Mouse (Mus musculus) CD4-positive, CD25-positive, alpha-beta regulatory T cell, adult 2 months (primary cell): ENCODE results near the gene Gpc6.

ENCODE experiments used
- DNase-seq: peaks from one replicate; pipeline ENCODE4 v3.0.0-alpha.2; 2012; ENCODE audit warnings: low read depth, low spot score

Gene Gpc6

DNA sequence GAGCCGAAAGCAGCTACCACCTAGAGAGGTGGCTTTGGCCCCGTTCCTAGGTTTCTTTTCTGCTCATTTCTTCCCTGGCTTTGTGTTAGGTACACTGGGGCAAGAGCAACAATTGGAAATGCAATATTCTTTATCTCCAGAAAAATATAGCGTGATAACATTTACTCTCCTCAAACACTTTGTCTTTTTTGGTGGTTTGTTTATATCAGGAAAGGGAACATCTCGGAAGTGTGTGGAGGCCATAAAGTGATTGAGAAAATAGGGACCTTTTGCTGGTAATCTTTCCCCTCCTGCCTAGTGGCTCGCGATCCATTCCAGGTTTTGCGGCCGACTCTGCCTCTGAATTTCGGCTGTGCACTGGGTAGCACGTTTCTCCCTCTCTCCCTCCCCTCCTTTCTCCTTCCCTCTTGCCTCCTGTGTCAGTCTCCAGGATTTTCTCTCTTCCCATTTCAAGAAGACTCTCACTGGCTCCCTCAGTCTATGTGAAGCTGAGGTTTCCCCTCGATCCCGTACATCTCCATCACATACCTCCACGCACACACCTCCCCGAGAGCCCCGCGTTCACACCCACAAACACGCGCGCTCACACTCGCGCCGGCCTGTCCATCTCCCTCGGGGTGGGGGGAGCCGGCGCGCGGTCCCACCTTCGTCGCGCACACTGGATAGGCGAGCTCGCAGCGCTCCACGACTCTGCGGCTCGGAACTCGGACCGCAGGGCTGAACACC is at the start of gene Gpc6:
Gene Gpc6, plus strand, starts transcription at position 440 of the 726 bp plus-strand sequence.
- no peak for DNase-seq

DNA sequence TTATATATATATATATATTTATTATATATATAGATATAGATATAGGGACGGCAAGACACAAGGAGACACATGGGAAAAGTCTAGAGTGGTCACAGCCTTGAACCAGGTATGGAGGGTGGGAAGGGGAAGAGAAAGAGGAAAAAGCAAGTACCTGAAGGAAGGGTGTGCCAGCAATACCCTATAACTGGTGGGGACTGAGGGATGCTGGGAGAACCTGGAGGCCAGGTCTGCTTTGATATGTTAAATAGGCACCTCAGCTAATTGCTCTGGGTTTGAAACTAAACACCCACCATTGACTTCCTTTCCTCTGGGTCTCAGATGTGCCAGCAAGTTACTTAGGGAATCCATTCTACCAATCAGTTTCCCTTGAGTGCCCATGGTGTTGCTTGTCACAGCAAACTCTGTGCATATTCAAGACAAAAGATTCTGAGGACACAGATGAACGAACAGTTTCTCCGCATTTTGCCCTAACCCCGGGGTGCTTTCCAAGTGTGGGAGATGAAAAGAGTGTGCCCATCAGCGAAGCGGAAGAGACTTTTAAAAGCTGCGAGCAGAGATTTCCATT is 42.6 kb upstream of the Gpc6 start:
- no peak for DNase-seq

DNA sequence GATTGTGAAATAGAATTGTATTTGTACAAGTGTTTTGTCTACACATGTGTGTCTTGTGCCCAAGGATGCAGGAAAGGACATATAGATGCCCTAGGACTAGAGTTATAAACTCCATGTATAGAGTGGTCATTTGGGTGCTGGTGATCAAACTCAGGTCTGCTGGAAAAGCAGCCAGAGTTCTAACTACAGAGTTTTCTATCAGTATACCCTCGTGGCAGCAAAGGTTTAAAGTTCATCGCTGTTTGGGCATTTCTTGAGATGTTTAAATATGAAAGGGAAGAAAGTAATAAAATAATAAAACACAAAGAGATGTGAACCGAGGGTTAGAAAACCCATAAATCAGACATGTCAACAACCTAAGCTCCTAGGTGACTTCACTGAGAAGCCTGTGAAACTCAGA is 30.8 kb upstream of the Gpc6 start:
- DNase-seq, result no peak

DNA sequence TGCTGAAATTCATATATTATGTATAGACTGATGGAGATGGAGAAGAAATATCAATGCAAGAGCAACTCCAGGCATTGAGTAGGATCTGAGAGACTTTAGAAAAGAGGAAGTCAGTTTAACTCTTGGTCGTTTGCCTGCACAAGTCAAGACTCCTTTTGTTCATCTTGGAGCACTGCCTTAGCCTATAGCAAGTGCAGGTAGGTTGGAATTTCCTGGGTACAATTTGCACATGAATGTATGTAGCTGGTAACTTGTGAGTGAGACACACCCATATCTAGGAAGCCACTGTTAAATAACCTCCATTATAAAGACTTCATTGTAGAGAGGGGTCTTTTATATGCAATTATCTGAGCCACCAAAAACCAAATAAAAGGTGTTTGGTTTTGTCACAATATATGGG is 27.1 kb upstream of the Gpc6 start:
- no peak for DNase-seq

DNA sequence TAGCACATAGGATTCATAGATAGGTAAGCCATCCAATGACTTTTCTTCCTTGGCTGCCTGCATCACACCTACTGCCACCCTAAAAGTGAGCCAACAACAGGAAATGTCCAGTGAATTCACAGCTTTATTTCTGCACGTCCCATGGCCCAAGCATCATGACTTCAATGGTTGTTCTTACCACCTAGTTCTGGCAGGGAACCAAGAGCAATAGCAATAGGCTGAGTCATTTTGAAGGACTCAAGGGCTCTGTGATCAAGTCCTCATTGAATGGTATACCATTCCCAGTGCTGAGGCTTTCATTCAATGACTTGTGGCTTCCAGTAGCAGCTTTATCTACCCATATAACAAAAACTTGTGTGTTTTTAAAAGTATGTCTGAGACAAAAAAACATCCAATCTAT is 13.3 kb upstream of the Gpc6 start:
- no peak for DNase-seq

DNA sequence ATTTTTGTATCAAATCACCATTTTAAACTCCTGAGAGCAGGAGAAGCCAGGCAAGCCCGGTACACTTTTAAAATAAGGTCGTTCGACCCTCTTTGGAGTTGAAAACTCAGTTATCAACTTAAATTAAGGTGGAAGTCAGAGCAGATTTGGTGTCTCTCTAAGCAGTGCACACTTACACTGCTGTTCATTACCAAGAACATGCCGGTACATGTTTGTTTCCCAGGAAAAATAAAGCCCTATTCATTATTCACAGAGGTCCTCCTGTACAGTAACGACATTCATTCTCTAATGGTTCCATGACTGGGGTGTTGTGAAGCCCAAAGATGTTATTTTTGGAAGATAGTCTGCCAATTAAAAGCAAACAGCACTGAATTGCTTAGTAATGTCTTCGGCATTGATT is 8.2 kb upstream of the Gpc6 start:
- no peak for DNase-seq

DNA sequence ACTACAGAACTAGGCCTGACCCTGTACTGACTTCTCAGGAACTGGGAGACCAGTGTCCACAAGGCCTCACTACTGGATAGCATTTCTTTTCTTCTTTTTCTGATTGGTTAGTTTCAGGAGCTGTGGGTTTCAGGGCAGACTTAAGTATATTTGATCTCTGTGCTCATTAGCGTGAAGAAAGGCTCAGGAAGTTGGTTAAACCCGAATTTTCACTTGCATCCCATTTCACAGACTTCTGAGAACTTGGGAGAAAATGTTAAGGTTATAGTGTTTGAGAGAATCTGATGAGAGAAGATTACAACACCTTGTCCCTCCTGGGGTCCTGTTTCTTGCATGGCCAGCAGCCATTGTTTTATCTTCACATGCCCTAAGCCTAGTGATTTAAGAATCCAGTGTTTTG is 849 bp upstream of the Gpc6 start:
- DNase-seq, result no peak

DNA sequence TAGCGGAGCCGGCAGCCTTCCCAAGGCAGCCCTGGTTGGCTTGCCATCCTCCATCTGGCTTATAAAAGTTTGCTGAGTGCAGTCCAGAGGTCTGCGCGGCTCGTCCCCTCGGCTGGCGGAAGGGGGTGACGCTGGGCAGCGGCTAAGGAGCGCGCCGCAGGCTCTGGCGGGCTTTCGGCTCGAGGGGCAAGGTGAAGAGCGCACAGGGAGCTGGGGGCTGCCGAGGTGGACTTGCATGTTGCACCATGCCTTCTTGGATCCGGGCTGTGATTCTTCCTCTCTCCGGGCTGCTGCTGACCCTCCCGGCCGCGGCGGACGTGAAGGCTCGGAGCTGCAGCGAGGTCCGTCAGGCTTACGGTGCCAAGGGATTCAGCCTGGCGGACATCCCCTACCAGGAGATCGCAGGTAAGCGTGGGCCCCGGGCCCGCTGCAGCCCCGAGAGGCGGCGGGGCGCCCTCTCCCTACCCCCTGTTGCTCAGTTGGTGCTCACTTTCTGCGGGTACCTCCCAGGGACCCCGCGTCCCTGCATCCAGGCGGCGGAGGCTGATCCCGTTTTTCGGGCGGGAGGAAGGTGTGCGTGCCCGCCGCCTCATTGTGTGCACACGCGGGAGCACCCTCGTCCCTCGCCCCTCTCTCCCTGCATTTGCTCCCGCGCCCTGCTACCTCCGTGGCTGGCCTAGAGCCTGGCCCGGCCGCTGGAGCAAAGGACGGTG is 732 bp downstream of the Gpc6 start:
- no peak for DNase-seq

DNA sequence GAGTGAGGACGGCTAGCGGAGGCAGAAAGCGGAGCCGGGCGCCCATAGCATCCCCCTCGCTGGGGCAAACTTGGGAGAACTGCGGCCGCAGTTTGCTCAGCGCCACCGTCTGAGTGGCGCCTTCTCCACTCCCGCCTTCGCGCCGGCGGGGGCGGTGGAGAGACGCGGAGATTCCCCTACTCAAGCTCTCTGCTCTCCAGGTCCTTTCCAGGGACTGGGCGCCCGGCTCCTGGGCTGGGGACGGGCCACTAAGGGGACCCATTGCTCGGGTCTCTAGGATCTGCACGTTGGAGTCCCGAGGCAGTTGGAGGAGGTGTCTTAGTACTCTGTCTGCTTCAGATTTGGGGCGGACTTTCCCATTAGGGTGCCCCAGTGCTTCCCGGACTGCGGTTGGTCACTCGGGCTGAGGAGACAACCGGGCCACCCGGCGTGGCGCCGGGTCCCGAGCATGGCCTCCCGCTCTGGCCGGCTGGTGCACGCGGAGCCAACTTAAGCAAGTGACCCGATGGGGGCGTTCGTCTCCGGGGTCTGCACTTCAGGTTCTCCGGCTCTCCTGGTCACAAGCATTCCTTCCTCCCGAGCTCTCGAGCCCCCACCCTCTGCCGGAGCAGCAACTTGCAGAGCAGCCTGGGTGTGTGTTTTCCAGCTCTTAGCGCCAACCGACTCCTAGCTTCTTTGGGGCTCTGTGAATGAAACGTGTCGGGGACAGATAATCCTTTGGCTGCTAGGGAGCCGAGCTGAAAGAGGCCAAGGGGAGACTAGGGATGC is 1.5 kb downstream of the Gpc6 start:
- DNase-seq, result no peak

DNA sequence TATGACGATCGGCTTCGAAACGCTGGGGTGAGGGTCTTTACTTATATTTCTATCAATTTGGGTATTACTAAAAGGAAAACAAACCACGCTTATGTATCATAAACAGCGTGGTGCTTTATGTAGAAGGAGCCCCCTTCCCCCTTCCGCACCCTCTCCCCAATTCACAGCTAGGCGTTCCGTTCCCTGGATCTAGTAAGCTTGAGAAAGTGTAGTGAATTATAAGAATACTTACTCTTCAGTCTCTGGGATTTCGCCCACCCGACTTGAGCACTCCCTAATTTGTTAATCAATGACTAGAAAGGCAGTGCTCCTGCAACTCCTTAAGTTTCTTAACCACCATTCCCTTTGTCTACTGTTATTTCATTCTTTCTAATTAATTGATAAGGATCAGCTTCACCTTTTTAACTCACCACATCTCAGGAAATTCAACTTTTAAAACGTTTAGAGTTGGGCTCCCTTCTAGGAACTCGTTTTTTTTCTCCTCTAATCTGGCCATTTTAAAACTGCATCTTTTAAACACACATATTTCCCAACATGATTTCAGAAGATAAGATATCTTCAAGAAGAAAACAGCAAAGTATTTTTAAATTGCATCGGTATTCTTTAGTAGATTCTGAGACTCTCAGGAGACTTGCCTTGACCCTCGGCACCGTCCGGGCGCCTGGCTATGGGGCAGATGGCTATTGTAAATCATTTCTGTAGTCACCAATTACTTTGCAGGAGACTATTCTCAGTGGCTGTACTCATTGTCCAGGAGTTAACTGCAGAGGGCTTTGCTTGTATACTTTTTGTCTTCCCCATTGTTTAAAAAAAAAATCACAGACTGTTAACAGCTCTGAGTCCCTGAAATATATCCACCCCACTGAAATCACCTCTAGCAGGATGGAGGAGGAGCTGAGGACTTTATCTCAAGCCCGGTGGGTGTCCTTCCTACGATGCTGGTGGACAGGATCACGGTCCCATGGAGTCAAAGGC is 2.5 kb downstream of the Gpc6 start:
- no peak for DNase-seq

DNA sequence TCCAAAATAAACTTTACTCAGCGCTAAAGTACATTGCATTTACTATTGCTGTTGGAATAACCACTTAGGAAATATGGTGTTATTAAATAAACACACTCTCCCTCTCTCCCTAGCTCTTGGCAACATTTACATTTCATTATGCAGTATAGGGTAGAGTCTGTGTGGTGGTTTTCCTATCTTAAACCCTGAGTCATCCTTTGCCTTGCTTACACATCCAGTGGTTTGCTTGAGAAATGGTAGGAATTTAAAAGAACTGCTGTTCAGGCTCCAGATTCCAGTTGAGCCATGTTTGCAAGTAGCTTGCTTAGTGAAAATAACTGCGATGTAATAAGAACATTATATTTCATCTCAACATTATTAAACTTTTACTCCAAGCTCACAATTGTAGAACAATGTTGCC is 3.3 kb downstream of the Gpc6 start:
- no peak for DNase-seq

DNA sequence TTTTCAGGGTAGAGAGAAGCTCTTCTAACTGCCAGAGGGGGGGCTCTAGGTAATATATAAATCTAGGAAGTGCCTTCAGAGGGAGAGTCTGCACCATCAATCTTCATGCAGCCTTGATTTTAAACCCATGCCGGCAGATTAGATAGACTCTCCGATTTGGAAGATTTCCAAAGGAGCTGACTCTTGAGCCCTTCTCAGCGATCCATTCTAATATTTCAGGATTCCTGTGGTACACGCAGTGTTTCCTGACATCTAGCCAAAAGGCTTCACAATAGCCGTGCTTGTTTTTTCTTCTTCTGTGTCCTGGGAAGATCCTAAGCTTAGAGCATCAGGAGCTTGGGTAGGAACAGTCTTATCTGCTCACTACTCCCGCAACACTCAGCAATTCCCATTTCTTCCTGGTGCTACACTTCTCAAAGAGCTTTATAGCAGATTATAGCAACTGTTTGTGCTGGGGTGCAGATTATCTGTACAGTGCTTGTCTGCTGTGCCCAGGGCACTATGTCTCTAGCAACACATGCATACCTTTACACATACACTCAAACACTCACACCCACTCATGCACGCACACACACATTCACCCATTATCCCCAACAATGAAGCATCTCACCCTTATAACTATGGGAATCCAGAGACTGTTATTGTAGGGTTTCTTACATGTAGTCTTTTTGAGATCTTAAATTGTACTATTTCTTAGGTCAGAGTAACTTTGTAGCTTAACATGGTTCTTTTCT is 3.8 kb downstream of the Gpc6 start:
- DNase-seq, result no peak

DNA sequence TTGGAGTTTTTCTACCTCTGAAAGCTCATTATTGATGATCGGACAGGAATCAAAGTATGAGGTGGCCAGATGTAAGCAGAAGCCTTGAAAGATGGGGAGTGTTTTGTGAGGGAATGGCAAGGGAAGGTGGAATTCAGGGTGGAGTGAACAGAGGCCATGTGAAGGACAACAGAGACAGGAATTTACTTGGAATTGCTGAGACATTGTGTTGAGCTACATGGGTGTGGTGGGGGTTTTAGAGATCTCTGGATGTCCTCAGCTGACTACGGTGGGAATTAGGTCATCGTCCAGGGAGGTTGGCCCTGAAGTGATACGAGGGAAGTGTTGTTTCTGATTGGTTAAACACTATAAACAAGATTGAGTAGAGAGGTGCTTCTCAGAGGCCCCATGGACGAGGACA is 8.7 kb downstream of the Gpc6 start:
- no peak for DNase-seq

DNA sequence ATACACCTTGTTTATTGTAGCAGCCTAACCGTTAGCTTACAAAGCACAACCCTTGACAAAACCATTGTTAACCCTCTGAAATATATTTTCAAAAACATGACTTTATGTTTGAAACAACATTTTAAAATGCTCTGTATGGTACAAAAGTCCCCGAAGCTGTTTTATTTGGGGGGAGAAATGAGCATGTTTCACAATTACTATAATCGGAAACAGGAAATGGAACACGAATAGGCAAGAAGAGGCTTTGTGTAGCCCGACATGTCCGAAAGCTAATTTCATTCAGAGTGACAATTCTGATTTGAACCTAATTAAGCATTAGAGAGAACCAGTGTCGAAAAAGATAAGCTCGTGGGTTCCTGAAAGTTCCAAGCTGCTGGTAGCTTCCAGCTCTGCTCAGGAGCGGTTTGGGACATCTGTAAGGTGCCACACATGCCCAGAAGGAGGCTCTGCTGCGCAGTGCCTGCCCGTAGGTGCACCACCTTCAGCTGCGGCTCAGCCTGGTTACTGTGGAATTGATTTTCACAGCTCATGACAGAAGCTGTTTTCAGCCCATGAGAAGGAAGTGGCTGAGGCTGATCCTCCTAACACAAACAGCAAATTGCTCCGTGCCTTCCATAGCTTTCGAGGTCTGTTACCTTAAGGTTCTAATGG is 12.9 kb downstream of the Gpc6 start:
- DNase-seq, result no peak

DNA sequence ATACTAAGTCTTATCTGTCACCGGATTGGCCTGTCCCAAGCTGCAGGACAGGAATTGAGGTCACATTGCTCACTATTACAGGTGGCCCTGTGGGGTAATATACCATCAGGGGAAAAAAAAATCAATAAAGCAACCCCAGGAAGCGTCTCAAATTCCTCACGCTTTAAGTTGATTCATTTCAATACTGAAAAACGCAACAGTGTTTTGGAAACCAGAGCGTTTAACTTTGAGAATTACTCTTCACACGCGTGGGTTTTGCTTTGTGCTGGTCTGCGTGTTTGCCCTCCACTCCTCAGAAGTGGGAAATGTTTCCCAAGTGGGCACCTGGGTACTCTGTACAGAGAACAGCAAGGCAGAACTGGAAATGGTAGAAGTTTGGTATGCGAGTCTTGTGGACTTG is 13.6 kb downstream of the Gpc6 start:
- DNase-seq, result no peak

DNA sequence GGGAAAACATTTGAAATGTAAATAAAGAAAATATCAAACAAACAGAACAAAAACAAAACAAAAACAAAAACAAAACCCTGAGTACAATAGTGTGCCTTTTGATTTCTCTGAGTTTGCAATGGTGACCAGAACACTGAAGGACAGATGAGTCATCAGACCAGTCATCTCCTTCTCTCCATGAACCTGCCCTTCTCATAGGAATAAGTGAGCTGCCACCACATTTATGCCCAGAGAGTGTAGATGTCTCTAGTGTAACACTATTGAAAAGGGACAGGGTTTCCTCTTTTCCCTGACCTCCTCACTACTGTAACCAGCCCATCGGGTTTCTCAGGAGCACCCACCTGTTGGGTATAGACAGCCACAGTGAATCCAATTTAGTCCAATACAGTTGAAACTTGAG is 14.4 kb downstream of the Gpc6 start:
- no peak for DNase-seq

DNA sequence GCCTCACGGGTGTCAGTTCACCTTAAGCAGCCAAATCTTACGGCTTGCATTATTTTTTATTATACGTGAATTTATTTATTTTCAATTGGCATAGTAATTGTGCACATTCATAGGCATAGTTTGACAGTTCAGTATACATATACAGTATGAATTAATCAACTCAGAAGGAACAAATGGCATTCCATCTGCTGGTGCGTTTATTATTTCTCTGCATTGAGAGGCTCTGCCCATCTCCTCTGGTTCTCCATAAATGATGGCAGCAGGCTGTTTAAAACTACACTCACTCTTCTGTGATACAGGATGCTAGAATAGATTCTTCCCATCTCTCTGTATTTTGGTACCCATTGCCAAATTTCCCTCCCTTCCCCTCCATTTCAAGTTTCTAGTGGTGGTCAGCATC is 16.7 kb downstream of the Gpc6 start:
- DNase-seq, result no peak

DNA sequence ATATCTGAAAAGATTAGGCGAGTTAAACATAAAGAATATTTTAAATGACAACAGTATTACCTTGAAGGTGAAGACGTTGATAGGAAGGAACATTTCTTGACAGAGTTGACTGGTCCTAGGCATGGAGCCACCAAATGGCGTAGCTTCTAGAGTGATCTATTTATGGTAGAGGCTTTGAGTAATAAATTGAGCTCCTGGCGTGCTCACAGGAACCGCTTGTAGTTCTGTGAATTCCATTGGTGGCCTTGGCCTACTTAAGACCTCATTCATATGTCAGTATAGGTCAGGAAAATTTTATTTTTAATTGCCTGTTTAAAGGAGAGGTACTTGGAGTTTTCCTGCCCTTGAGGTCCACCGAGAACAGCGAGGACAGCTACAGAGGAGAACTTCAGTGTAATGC is 18.6 kb downstream of the Gpc6 start:
- no peak for DNase-seq

DNA sequence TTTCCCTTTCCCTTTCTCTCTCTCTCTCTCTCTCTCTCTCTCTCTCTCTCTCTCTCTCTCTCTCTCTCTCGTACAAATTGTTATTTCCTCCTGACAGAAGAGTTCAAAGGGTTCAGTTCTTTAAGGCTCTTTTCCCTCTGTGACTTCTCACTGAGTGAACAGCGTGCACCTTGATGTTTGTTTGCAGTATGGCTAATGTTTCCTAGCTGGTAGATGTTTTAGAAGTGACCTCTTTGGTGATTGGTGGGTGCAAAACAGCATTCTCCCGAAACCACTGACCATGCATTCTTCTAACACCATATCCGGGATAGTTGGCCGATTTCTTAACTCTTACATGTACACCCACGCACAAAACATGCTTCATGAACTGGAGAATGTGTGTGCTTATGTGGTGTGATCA is 20.9 kb downstream of the Gpc6 start:
- DNase-seq, result no peak

DNA sequence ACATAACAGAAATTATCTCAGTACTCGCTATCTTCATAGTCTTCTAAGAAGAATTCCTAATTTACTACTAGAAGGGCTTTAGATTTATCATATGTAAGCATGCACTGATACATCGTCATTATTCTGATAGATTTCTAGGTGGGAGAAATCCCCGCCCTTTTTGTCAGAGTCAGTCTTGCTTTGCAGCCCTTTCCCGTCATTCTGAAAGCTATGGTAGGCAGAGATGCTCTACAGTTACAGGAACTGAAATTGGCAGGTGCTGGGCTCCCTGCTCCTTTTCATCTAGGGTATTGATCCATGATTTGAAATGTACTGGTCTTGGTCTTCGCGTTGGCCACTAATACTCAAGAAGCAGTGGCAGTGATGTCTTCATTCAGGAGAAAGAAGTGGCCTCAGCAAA is 22.3 kb downstream of the Gpc6 start:
- no peak for DNase-seq
